Mouse (Mus musculus) MEL (cell line): ENCODE results near the gene Camta1. TPM values are rescaled to one million over a fixed set of nuclear protein-coding genes. Genes with fewer than 3 reads are reported as not detected.

Experiments used
- DNase-seq: peaks from one replicate; pipeline ENCODE4 v3.0.0; 2011; ENCODE audit warnings: low read depth, low spot score
- H3K27ac ChIP-seq: 2 replicates; pipeline ENCODE4 v1.5.1; 2012; ENCODE audit warnings: low read depth, mild to moderate bottlenecking, control low read depth, low read length, moderate library complexity; ENCODE audit not compliant: control insufficient read depth
- H3K27me3 ChIP-seq, 2 experiments: fragments of 150-350 bp in 1 of 2; sonication (generic) in 1 of 2; 2 replicates each; pipeline ENCODE4 v1.6.1; 2012; ENCODE audit warnings: low read length in 2 of 2, mild to moderate bottlenecking in 2 of 2, improper control_type of control experiment in 1 of 2, moderate library complexity in 1 of 2; ENCODE audit not compliant: insufficient read depth in 2 of 2, control insufficient read depth in 1 of 2
- H3K36me3 ChIP-seq, 2 experiments: 2 replicates each; pipeline ENCODE4 v1.6.1; 2012 to 2014; ENCODE audit warnings: low read length in 2 of 2, improper control_type of control experiment in 1 of 2, inconsistent platforms in 1 of 2, mild to moderate bottlenecking in 1 of 2; ENCODE audit not compliant: insufficient read depth in 2 of 2, control insufficient read depth in 1 of 2
- H3K4me1 ChIP-seq, 2 experiments: fragments of 150-350 bp in 1 of 2; sonication (generic) in 1 of 2; 2 replicates each; pipeline ENCODE4 v1.6.1; 2012; ENCODE audit warnings: low read length in 2 of 2, improper control_type of control experiment in 1 of 2, mild to moderate bottlenecking in 1 of 2; ENCODE audit not compliant: insufficient read depth in 2 of 2, control insufficient read depth in 1 of 2
- H3K4me3 ChIP-seq, 2 experiments: fragments of 150-350 bp in 1 of 2; sonication (generic) in 1 of 2; 2 replicates each; pipeline ENCODE4 v1.5.1; 2012; ENCODE audit warnings: low read depth in 2 of 2, low read length in 2 of 2, mild to moderate bottlenecking in 2 of 2, moderate library complexity in 2 of 2, control low read depth in 1 of 2, improper control_type of control experiment in 1 of 2; ENCODE audit not compliant: control insufficient read depth in 1 of 2, insufficient read depth in 1 of 2
- H3K79me2 ChIP-seq: 2 replicates; pipeline ENCODE4 v1.6.1; 2012; ENCODE audit warnings: mild to moderate bottlenecking, low read length, moderate library complexity; ENCODE audit not compliant: control insufficient read depth, poor library complexity, insufficient read depth
- H3K9ac ChIP-seq: 2 replicates; pipeline ENCODE4 v1.6.1; 2012; ENCODE audit warnings: low read depth, mild to moderate bottlenecking, control low read depth, low read length, moderate library complexity; ENCODE audit not compliant: control insufficient read depth, poor library complexity, severe bottlenecking
- H3K9me3 ChIP-seq: fragments of 150-350 bp; sonication (generic); replicated peaks from 2 replicates; pipeline ENCODE4 v1.6.1; 2012; ENCODE audit warnings: mild to moderate bottlenecking, low read length, improper control_type of control experiment, moderate library complexity; ENCODE audit not compliant: insufficient read depth
- CHD2 ChIP-seq: IDR thresholded peaks from 2 replicates; pipeline ENCODE4 v1.6.1; 2011; ENCODE audit warnings: low read length, improper control_type of control experiment
- CTCF ChIP-seq, 3 experiments: IDR thresholded peaks in 2 of 3; conservative IDR thresholded peaks in 1 of 3; 2 replicates each; pipeline ENCODE4 v1.5.1; 2011 to 2012; ENCODE audit warnings: low read length in 3 of 3, low read depth in 2 of 3, mild to moderate bottlenecking in 2 of 3, improper control_type of control experiment in 1 of 3, inconsistent platforms in 1 of 3, mixed read lengths in 1 of 3, moderate library complexity in 1 of 3; ENCODE audit not compliant: control insufficient read depth in 1 of 3, insufficient read depth in 1 of 3, poor library complexity in 1 of 3, severe bottlenecking in 1 of 3
- JUND ChIP-seq: IDR thresholded peaks from 2 replicates; pipeline ENCODE4 v1.6.1; 2011; ENCODE audit warnings: low read depth, mild to moderate bottlenecking, improper control_type of control experiment, low read length
- MAFK ChIP-seq: IDR thresholded peaks from 2 replicates; pipeline ENCODE4 v1.6.1; 2011; ENCODE audit warnings: low read depth, mild to moderate bottlenecking, low read length, improper control_type of control experiment, borderline replicate concordance
- MAZ ChIP-seq: IDR thresholded peaks from 2 replicates; pipeline ENCODE4 v1.6.1; 2012; ENCODE audit warnings: low read depth, mild to moderate bottlenecking, inconsistent platforms, low read length, improper control_type of control experiment
- MXI1 ChIP-seq: IDR thresholded peaks from 2 replicates; pipeline ENCODE4 v1.6.1; 2011; ENCODE audit warnings: mild to moderate bottlenecking, low read depth, low read length, improper control_type of control experiment
- MYB ChIP-seq: IDR thresholded peaks from 2 replicates; pipeline ENCODE4 v1.6.1; 2011; ENCODE audit warnings: mild to moderate bottlenecking, low read depth, low read length, improper control_type of control experiment
- MYC ChIP-seq: IDR thresholded peaks from 2 replicates; pipeline ENCODE4 v1.6.1; 2011; ENCODE audit warnings: low read depth, mild to moderate bottlenecking, low read length, improper control_type of control experiment, moderate library complexity
- NRF1 ChIP-seq: IDR thresholded peaks from 2 replicates; pipeline ENCODE4 v1.6.1; 2014; ENCODE audit warnings: low read depth, mild to moderate bottlenecking, inconsistent platforms, low read length, improper control_type of control experiment, moderate library complexity; ENCODE audit not compliant: poor library complexity, insufficient read depth, severe bottlenecking
- POLR2AphosphoS2 ChIP-seq: IDR thresholded peaks from 2 replicates; pipeline ENCODE4 v1.6.1; 2011; ENCODE audit warnings: low read length, improper control_type of control experiment
- POLR2AphosphoS5 ChIP-seq: IDR thresholded peaks from 2 replicates; pipeline ENCODE4 v1.6.1; 2012; ENCODE audit warnings: low read depth, borderline replicate concordance, mild to moderate bottlenecking, inconsistent platforms, low read length, moderate library complexity, mixed read lengths
- SMC3 ChIP-seq: IDR thresholded peaks from 2 replicates; pipeline ENCODE4 v1.6.1; 2011; ENCODE audit warnings: low read depth, low read length, improper control_type of control experiment
- TBP ChIP-seq: IDR thresholded peaks from 2 replicates; pipeline ENCODE4 v1.8.0; 2011; ENCODE audit warnings: low read depth, low read length, improper control_type of control experiment
- TCF12 ChIP-seq: IDR thresholded peaks from 2 replicates; pipeline ENCODE4 v1.6.1; 2014; ENCODE audit warnings: low read depth, mild to moderate bottlenecking, inconsistent platforms, low read length, improper control_type of control experiment, moderate library complexity
- UBTF ChIP-seq: IDR thresholded peaks from 2 replicates; pipeline ENCODE4 v1.6.1; 2012; ENCODE audit warnings: low read depth, mild to moderate bottlenecking, inconsistent platforms, low read length, improper control_type of control experiment, moderate library complexity, borderline replicate concordance; ENCODE audit not compliant: insufficient read depth
- USF1 ChIP-seq: IDR thresholded peaks from 2 replicates; pipeline ENCODE4 v1.6.1; 2014; ENCODE audit warnings: low read depth, mild to moderate bottlenecking, inconsistent platforms, low read length, improper control_type of control experiment, moderate library complexity
- USF2 ChIP-seq, 2 experiments: IDR thresholded peaks; 2 replicates each; pipeline ENCODE4 v1.6.1; 2011 to 2012; ENCODE audit warnings: improper control_type of control experiment in 2 of 2, low read length in 2 of 2, borderline replicate concordance in 1 of 2, inconsistent platforms in 1 of 2, low read depth in 1 of 2, mild to moderate bottlenecking in 1 of 2; ENCODE audit not compliant: insufficient read depth in 1 of 2
- ZKSCAN1 ChIP-seq: IDR thresholded peaks from 2 replicates; pipeline ENCODE4 v1.6.1; 2012; ENCODE audit warnings: low read depth, mild to moderate bottlenecking, inconsistent platforms, low read length, improper control_type of control experiment, moderate library complexity
- ZMIZ1 ChIP-seq: IDR thresholded peaks from 2 replicates; pipeline ENCODE4 v1.6.1; 2012; ENCODE audit warnings: low read depth, mild to moderate bottlenecking, inconsistent platforms, low read length, improper control_type of control experiment, moderate library complexity
- polyA plus RNA-seq, 2 experiments: library from polyadenylated mRNA; stranded (reverse) in 1 of 2; unstranded in 1 of 2; fragments of >175 nt in 1 of 2; fragments of >200 nt in 1 of 2; gene quantifications; 2 replicates each; pipeline versions ENCODE4 v1.2.1 to v1.2.4; 2012; ENCODE audit warnings: low replicate concordance in 2 of 2, low read depth in 1 of 2; ENCODE audit not compliant: insufficient read length in 2 of 2, insufficient read depth in 1 of 2, missing spikeins in 1 of 2
- total RNA-seq: library from RNA; depleted of rRNA; stranded (reverse); fragments of 300-350 nt; gene quantifications from 2 replicates; pipeline ENCODE4 v1.2.3, GENCODE M21; 2012

Camta1 gene
- total and polyA plus RNA-seq, 3 experiments: 28.2 to 87.5 TPM; not detected in 1

DNA sequence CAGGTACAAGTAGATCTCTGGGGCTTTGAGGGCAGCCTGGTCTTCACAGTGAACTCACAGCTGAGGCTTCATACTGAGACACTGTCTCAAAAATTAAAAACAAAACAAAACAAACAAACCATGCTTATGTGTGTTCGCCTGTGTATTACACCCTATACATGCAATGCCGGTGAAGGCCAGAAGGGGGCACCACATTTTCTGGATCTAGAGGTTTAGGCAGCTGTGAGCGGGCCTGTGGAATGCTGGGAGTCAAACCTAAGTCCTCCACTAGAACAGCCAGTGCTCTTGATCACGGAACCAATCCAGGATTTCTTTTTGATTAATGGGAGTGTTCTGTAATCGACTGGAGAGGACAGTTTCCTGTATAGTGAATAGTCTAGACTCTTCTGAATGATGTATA lies 935.8 kb downstream of the Camta1 start:
- Histone ChIP-seq H3K27ac (no peak overlapping the region), H3K36me3 (no peaks in the 10 kb centered on the region), H3K9me3 (no peaks in the 10 kb centered on the region), H3K79me2 (no peaks in the 10 kb centered on the region), H3K27me3 (peaks cover 10 to 12% of the 10 kb centered on the region in 2 experiments), H3K4me3 (no peak overlapping the region; a peak in 1 of 4 replicates), H3K9ac (no peak overlapping the region), H3K4me1 (peaks cover 2 to 10% of the 10 kb centered on the region in 2 experiments)
- DNase-seq: peak; percentile 77
- TF ChIP-seq CTCF (IDR thresholded peaks at IDR 0.05 in 2 of 3, conservative IDR thresholded peaks at IDR 0.05 in 1 of 3; ENCODE audit: control insufficient read depth in 1 of 3, insufficient read depth in 1 of 3, low read depth in 2 of 3, low read length in 3 of 3, poor library complexity in 1 of 3, severe bottlenecking in 1 of 3): peak; percentile 54 to 84 (median 72)
- peak; percentile 28; the same call in 1 of the 2 replicates for TF ChIP-seq SMC3
- no peak for TF ChIP-seq ZKSCAN1
- TF ChIP-seq UBTF: no peak

DNA sequence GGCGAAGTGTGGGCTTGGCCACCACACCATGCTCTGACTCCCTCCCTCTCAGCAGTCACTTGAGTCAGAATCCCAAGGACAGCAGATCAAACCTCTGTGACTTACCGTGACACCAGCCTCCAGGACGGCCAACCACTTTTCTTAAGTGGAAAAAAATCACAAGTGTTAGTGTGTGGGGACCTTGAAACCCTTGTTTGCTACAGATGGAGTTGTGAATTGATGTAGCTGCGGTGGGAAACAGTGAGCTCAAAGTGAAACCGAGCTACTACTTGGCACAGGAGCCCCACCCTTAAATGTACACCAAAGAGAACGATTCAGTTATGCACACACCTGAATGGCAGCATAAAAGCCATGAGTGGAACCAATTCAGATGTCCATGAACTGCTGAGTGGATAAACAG lies 936.7 kb downstream of the Camta1 start:
- Histone ChIP-seq H3K4me1 (peaks cover 2 to 10% of the 10 kb centered on the region in 2 experiments), H3K9me3 (no peaks in the 10 kb centered on the region), H3K36me3 (no peaks in the 10 kb centered on the region), H3K79me2 (no peaks in the 10 kb centered on the region), H3K27ac (no peak overlapping the region), H3K4me3 (peak overlapping the region; percentile 62 to 72), H3K9ac (peak overlapping the region; percentile 47), H3K27me3 (peaks cover 6 to 11% of the 10 kb centered on the region in 2 experiments)
- DNase-seq: peak; percentile 25
- TF ChIP-seq USF2 (IDR thresholded peaks at IDR 0.05; ENCODE audit: borderline replicate concordance in 1 of 2, insufficient read depth in 1 of 2, low read depth in 1 of 2, low read length in 2 of 2) (no peak), TBP (no peak), MAFK (no peak), ZMIZ1 (no peak), CTCF (IDR thresholded peaks at IDR 0.05 in 2 of 3, conservative IDR thresholded peaks at IDR 0.05 in 1 of 3; ENCODE audit: control insufficient read depth in 1 of 3, insufficient read depth in 1 of 3, low read depth in 2 of 3, low read length in 3 of 3, poor library complexity in 1 of 3, severe bottlenecking in 1 of 3) (no peak), CHD2 (no peak), TCF12 (no peak), POLR2AphosphoS5 (no peak), JUND (no peak), MAZ (no peak), NRF1 (no peak), MYC (no peak), POLR2AphosphoS2 (no peak), MYB (no peak), SMC3 (no peak), MXI1 (no peak), USF1 (no peak)
- TF ChIP-seq, all 39 proteins: peak for 0
